ENCODE assay signal across 8 mouse cellular contexts in genomic region chr15:79455106-79455810, GRCm38 (mm10). TPM values are rescaled to one million over a fixed set of nuclear protein-coding genes. Genes with fewer than 3 reads are reported as not detected.
DNase-seq lines count a peak whose midpoint lies in the region; ATAC-seq and TF ChIP-seq lines count a peak whose summit lies in the region.

Gene Csnk1e, minus strand, starts transcription at chr15:79455566.

- H3K27ac ChIP-seq in embryonic facial prominence, embryonic 12.5 days, result no peak within 1 kb of the TSS
- no peak within 1 kb of the TSS for H3K27ac ChIP-seq in heart, embryonic 11.5 days (ENCODE audit: low read depth, low read length)
- no peak within 1 kb of the TSS for H3K27ac ChIP-seq in kidney, embryonic 15.5 days
- no peak within 1 kb of the TSS for H3K27ac ChIP-seq in liver, embryonic 12.5 days

- peak; percentile 45 for TF ChIP-seq POLR2A in myocyte (IDR thresholded peaks at IDR 0.05; ENCODE audit: insufficient read length, low read depth)

- no peaks in the 10 kb centered on the region for H3K36me3 ChIP-seq in embryonic facial prominence, embryonic 12.5 days
- no peaks in the 10 kb centered on the region for H3K36me3 ChIP-seq in heart, embryonic 11.5 days (ENCODE audit: control insufficient read depth, insufficient read depth, low read length)
- H3K36me3 ChIP-seq in kidney, embryonic 15.5 days, result no peaks in the 10 kb centered on the region
- H3K36me3 ChIP-seq in liver, embryonic 12.5 days, result no peaks in the 10 kb centered on the region
- no peaks in the 10 kb centered on the region for H3K36me3 ChIP-seq in myocyte (ENCODE audit: control insufficient read depth, insufficient read depth)

- H3K4me3 ChIP-seq in embryonic facial prominence, embryonic 12.5 days, result peak within 1 kb of the TSS; percentile 26
- H3K4me3 ChIP-seq in heart, embryonic 11.5 days (ENCODE audit: low read depth, low read length), result peak within 1 kb of the TSS; percentile 37
- peak within 1 kb of the TSS; percentile 40 for H3K4me3 ChIP-seq in kidney, embryonic 15.5 days (replicated peaks)
- peak within 1 kb of the TSS; percentile 31 for H3K4me3 ChIP-seq in liver, embryonic 12.5 days
- no peak within 1 kb of the TSS for H3K4me3 ChIP-seq in myocyte

- no peak within 1 kb of the TSS for H3K9ac ChIP-seq in embryonic facial prominence, embryonic 12.5 days
- peak within 1 kb of the TSS; percentile 46 for H3K9ac ChIP-seq in heart, embryonic 11.5 days (ENCODE audit: low read depth, low read length)
- peak within 1 kb of the TSS; percentile 33 for H3K9ac ChIP-seq in kidney, embryonic 15.5 days
- H3K9ac ChIP-seq in liver, embryonic 12.5 days, result no peak within 1 kb of the TSS

- WGBS in embryonic facial prominence, embryonic 12.5 days, result 4% methylated on average over 24 of the region's 24 CpGs
- 3% methylated on average over 24 of the region's 24 CpGs for WGBS in heart, embryonic 11.5 days (ENCODE audit: insufficient replicate concordance)
- WGBS in kidney, embryonic 15.5 days, result 2% methylated on average over 24 of the region's 24 CpGs
- 4% methylated on average over 24 of the region's 24 CpGs for WGBS in liver, embryonic 12.5 days (ENCODE audit: insufficient replicate concordance)

- H3ac ChIP-seq in myocyte (ENCODE audit: control insufficient read depth, insufficient read length), result no peak within 1 kb of the TSS

- ATAC-seq in embryonic facial prominence, embryonic 12.5 days (ENCODE audit: insufficient number of reproducible peaks, insufficient read depth, low FRiP score, low TSS enrichment), result peak; percentile 78; the same call in 1 of the 2 replicates
- ATAC-seq in heart, embryonic 11.5 days (replicated peaks; ENCODE audit: insufficient number of reproducible peaks, low FRiP score, low TSS enrichment), result peak; percentile 81
- peak; percentile 88 for ATAC-seq in kidney, embryonic 15.5 days (replicated peaks; ENCODE audit: low FRiP score)
- ATAC-seq in liver, embryonic 12.5 days, result peak; percentile 70

- DNase-seq in A20 (ENCODE audit: low read depth, low spot score) (peak; percentile 51), NIH3T3 (ENCODE audit: low read depth) (peak; percentile 84)
- peak; percentile 67 for DNase-seq in urinary bladder, postnatal 25 days (ENCODE audit: low spot score)

- H3K4me2 ChIP-seq in embryonic facial prominence, embryonic 12.5 days (replicated peaks), result peak within 1 kb of the TSS; percentile 53
- peak within 1 kb of the TSS; percentile 76 for H3K4me2 ChIP-seq in heart, embryonic 11.5 days
- H3K4me2 ChIP-seq in kidney, embryonic 15.5 days, result peak within 1 kb of the TSS; percentile 73
- peak within 1 kb of the TSS; percentile 67 for H3K4me2 ChIP-seq in liver, embryonic 12.5 days
- peak within 1 kb of the TSS; percentile 81 for H3K4me2 ChIP-seq in myocyte (ENCODE audit: low read depth)

- no peaks in the 10 kb centered on the region for H3K27me3 ChIP-seq in embryonic facial prominence, embryonic 12.5 days
- no peaks in the 10 kb centered on the region for H3K27me3 ChIP-seq in heart, embryonic 11.5 days (ENCODE audit: control insufficient read depth, insufficient read depth, low read length)
- peaks cover 3% of the 10 kb centered on the region; the same call in 1 of the 2 replicates for H3K27me3 ChIP-seq in kidney, embryonic 15.5 days
- H3K27me3 ChIP-seq in liver, embryonic 12.5 days (replicated peaks), result peaks cover 10% of the 10 kb centered on the region
- H3K27me3 ChIP-seq in myocyte (ENCODE audit: control insufficient read depth, insufficient read depth, insufficient read length), result peaks cover 5% of the 10 kb centered on the region

- no peaks in the 10 kb centered on the region for H3K79me2 ChIP-seq in myocyte (ENCODE audit: control insufficient read depth, insufficient read depth)

- no peaks in the 10 kb centered on the region for H3K9me3 ChIP-seq in embryonic facial prominence, embryonic 12.5 days
- H3K9me3 ChIP-seq in heart, embryonic 11.5 days (replicated peaks; ENCODE audit: control insufficient read depth, low read length), result no peaks in the 10 kb centered on the region
- no peaks in the 10 kb centered on the region for H3K9me3 ChIP-seq in kidney, embryonic 15.5 days (replicated peaks)
- H3K9me3 ChIP-seq in liver, embryonic 12.5 days (replicated peaks), result no peaks in the 10 kb centered on the region

- H3K4me1 ChIP-seq in embryonic facial prominence, embryonic 12.5 days, result peaks cover 9% of the 10 kb centered on the region; the same call in 1 of the 2 replicates
- H3K4me1 ChIP-seq in heart, embryonic 11.5 days (ENCODE audit: control insufficient read depth, insufficient read depth, low read length), result peaks cover 17% of the 10 kb centered on the region
- H3K4me1 ChIP-seq in kidney, embryonic 15.5 days, result peaks cover 25% of the 10 kb centered on the region
- peaks cover 20% of the 10 kb centered on the region for H3K4me1 ChIP-seq in liver, embryonic 12.5 days

TF ChIP-seq in myocyte, 11 proteins besides CTCF, POLR2A, EP300 and RAD21:
- TF ChIP-seq MAX (IDR thresholded peaks at IDR 0.05; ENCODE audit: low read depth), result no peak
- no peak for TF ChIP-seq TCF12 (IDR thresholded peaks at IDR 0.05; ENCODE audit: insufficient read depth, poor library complexity, severe bottlenecking)
- no peak for TF ChIP-seq CEBPB (IDR thresholded peaks at IDR 0.05; ENCODE audit: insufficient read depth, poor library complexity, severe bottlenecking)
- no peak for TF ChIP-seq USF1 (IDR thresholded peaks at IDR 0.05; ENCODE audit: low read depth)
- no peak for TF ChIP-seq REST (IDR thresholded peaks at IDR 0.05; ENCODE audit: insufficient read depth, insufficient read length)
- TF ChIP-seq MYOG (IDR thresholded peaks at IDR 0.05; ENCODE audit: control insufficient read depth in 1 of 3, insufficient read depth in 1 of 3, insufficient read length in 2 of 3, low read depth in 2 of 3), result peak in 1 of 3 experiments; percentile 52
- no peak for TF ChIP-seq TCF3 (IDR thresholded peaks at IDR 0.05; ENCODE audit: insufficient read length, low read depth)
- no peak for TF ChIP-seq POLR2AphosphoS2 (IDR thresholded peaks at IDR 0.05; ENCODE audit: insufficient read length, low read depth)
- TF ChIP-seq E2F4 (IDR thresholded peaks at IDR 0.05; ENCODE audit: insufficient read depth), result no peak
- TF ChIP-seq MYOD1 (IDR thresholded peaks at IDR 0.05; ENCODE audit: control insufficient read depth in 1 of 3, insufficient read length in 2 of 3, low read depth in 2 of 3), result peak in 1 of 3 experiments; percentile 56
- no peak for TF ChIP-seq SRF (IDR thresholded peaks at IDR 0.05; ENCODE audit: control insufficient read depth, insufficient read length, low read depth)

RNA-seq across cellular contexts. Expression of gene Csnk1e, which starts in this region (rescaled TPM):
- 148 and 160 TPM in 2 replicates for polyA plus RNA-seq in embryonic facial prominence, embryonic 12.5 days (2016; fragmentation: Nextera tagmentation; extraction: Ambion mirVana)
- polyA plus RNA-seq in heart, embryonic 11.5 days (2014; fragmentation: Nextera tagmentation; extraction: Ambion mirVana), result 73.2 and 91.0 TPM in 2 replicates
- 87.0 and 90.6 TPM in 2 replicates for polyA plus RNA-seq in kidney, embryonic 15.5 days (2015; fragmentation: Nextera tagmentation; extraction: Ambion mirVana)
- 24.1 and 24.7 TPM in 2 replicates for polyA plus RNA-seq in liver, embryonic 12.5 days (2016; fragmentation: Nextera tagmentation; extraction: Ambion mirVana)
- 116 TPM for polyA plus RNA-seq in myocyte (2012; fragmentation: generic; extraction: Trizol)

Comparison
In these comparisons a context has a peak if more than half of its experiments do, and no peak if none do; other contexts are left out.
1. H3K9ac ChIP-seq: peak in heart, embryonic 11.5 days (single experiment) and kidney, embryonic 15.5 days (single experiment); none in embryonic facial prominence, embryonic 12.5 days (single experiment) and liver, embryonic 12.5 days (single experiment).
2. Peak in every context shown above with its lines, with median percentiles within 50 percentile points of each other: DNase-seq, ATAC-seq and H3K4me2 ChIP-seq.